Mouse (Mus musculus): ENCODE results near the gene Defa34. TPM values are rescaled to one million over a fixed set of nuclear protein-coding genes. Genes with fewer than 3 reads are reported as not detected.

Gene Defa34
- polyA plus RNA-seq (2012; rRNA removed): not detected in 2 replicates

GRCm38 (mm10) chr8:21665497-21665896, at the start of gene Defa34:
TSS of gene Defa34 (plus strand) at chr8:21665797.

GRCm38 (mm10) chr8:21617883-21618282, 47.7 kb upstream of the Defa34 start, which contains the start of gene Defa26:
TSS of gene Defa26 (plus strand) at chr8:21618183.

GRCm38 (mm10) chr8:21655480-21655879, 10.1 kb upstream of the Defa34 start, which contains the start of gene Defa17:
TSS of gene Defa17 (plus strand) at chr8:21655780.

GRCm38 (mm10) chr8:21703545-21703944, 37.9 kb downstream of the Defa34 start, which contains the start of gene AY761184:
TSS of gene AY761184 (minus strand) at chr8:21703645.

Other genes with a start within 250 kb of the Defa34 start
- gene Defa36, start 238.4 kb upstream of the Defa34 start, polyA plus RNA-seq (2012; rRNA removed): not detected in 2 replicates
- not detected in 2 replicates for gene Gm7849, start 209.2 kb upstream of the Defa34 start, polyA plus RNA-seq (2012; rRNA removed)
- gene Defa20, start 156.5 kb upstream of the Defa34 start, polyA plus RNA-seq (2012; rRNA removed): not detected in 2 replicates
- not detected in 2 replicates for gene Defa32, start 136.8 kb upstream of the Defa34 start, polyA plus RNA-seq (2012; rRNA removed)
- gene Defa37, start 100.4 kb upstream of the Defa34 start, polyA plus RNA-seq (2012; rRNA removed): not detected in 2 replicates
- gene Defa28, start 82.8 kb upstream of the Defa34 start, polyA plus RNA-seq (2012; rRNA removed): not detected in 2 replicates
- not detected in 2 replicates for gene Gm7861, start 71.3 kb upstream of the Defa34 start, polyA plus RNA-seq (2012; rRNA removed)
- gene Defa26, start 47.6 kb upstream of the Defa34 start, polyA plus RNA-seq (2012; rRNA removed): not detected in 2 replicates
- not detected in 2 replicates for gene Defa17, start 10.0 kb upstream of the Defa34 start, polyA plus RNA-seq (2012; rRNA removed)
- gene AY761184, start 37.8 kb downstream of the Defa34 start, polyA plus RNA-seq (2012; rRNA removed): not detected in 2 replicates
- gene Defa24, start 68.7 kb downstream of the Defa34 start, polyA plus RNA-seq (2012; rRNA removed): not detected in 2 replicates
- not detected in 2 replicates for gene Defb50, start 157.7 kb downstream of the Defa34 start, polyA plus RNA-seq (2012; rRNA removed)
- not detected in 2 replicates for gene Defb2, start 174.1 kb downstream of the Defa34 start, polyA plus RNA-seq (2012; rRNA removed)
- gene Defb10, start 193.1 kb downstream of the Defa34 start, polyA plus RNA-seq (2012; rRNA removed): not detected in 2 replicates
- not detected in 2 replicates for gene Defb9, start 219.6 kb downstream of the Defa34 start, polyA plus RNA-seq (2012; rRNA removed)
- gene Defb11, start 240.6 kb downstream of the Defa34 start, polyA plus RNA-seq (2012; rRNA removed): not detected in 2 replicates

Measured in stomach, adult 2 months (tissue).